Mouse (Mus musculus) mouse embryonic stem cell (cell line): ENCODE measurements around the gene Cfap46.

Experiments used
- in situ Hi-C, 2 experiments: fragments of 300-500 bp; cut with MboI; formaldehyde crosslinking; loops; 1 replicate in 1 of 2; 3 replicates in 1 of 2; pipeline ENCODE4 v1.14.3; 2019 to 2020; ENCODE audit warnings: low sequenced_read_pairs in 2 of 2, low pct_unique_long_range_greater_than_20kb in 1 of 2, mixed read lengths in 1 of 2; ENCODE audit not compliant: unreplicated experiment in 1 of 2

The Cfap46 gene

DNA sequence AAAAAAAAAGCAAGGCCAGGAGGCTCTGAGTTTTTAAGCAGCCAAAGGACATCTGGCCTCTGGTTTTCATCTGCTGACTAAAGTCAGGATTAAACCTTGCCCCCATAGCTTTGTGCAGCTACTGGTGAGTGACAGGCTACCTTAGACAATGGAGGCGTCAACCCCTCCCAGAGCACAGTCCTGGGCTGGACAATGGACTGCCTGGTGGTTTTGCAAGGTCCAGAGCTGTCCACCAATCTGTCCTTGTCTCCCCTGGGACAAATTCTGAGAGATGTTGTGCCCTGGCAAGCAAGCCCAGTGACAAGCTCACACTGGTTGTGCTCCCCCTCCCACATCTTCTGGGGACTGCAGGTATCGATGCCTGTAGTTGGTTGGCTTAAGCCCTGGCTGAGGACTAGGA lies 132.1 kb downstream of the Cfap46 start:
- in situ Hi-C loops: no loop called here
